Mouse (Mus musculus): ENCODE data around the gene Zfp1. TPM values are rescaled to one million over a fixed set of nuclear protein-coding genes. Genes with fewer than 3 reads are reported as not detected.

Gene Zfp1
- polyA plus RNA-seq, 1 experiment from 2014 or later, result 27.5 TPM

- no peaks in the 10 kb centered on the region for H3K9me3 ChIP-seq
- no peak overlapping the region for H3K27ac ChIP-seq
- no peak for ATAC-seq (ENCODE audit: low FRiP score, low read depth)
- 74% methylated on average over 11 of the region's 11 CpGs for WGBS
- no peaks in the 10 kb centered on the region for H3K4me1 ChIP-seq
- H3K4me3 ChIP-seq, result no peak overlapping the region
- H3K36me3 ChIP-seq, result no peaks in the 10 kb centered on the region
- 0 out of 2 replicates have a peak, but pooled peaks cover 3% of the 10 kb centered on the region for H3K27me3 ChIP-seq
- H3K9ac ChIP-seq, result no peak overlapping the region
- H3K4me2 ChIP-seq (replicated peaks), result no peak overlapping the region
Observed at GRCm38 (mm10) chr8:111681153-111681552, 38.0 kb downstream of the Zfp1 start.

- Histone ChIP-seq H3K27me3 (0 out of 2 replicates have a peak, but pooled peaks cover 3% of the 10 kb centered on the region), H3K4me3 (no peak overlapping the region)
Observed at GRCm38 (mm10) chr8:111682521-111682920, 39.3 kb downstream of the Zfp1 start.

GRCm38 (mm10) chr8:111686881-111687280, 43.7 kb downstream of the Zfp1 start:
- Histone ChIP-seq H3K4me2 (replicated peaks) (no peak overlapping the region), H3K27me3 (no peaks in the 10 kb centered on the region), H3K36me3 (no peaks in the 10 kb centered on the region), H3K9me3 (no peaks in the 10 kb centered on the region), H3K9ac (no peak overlapping the region), H3K27ac (no peak overlapping the region), H3K4me3 (no peak overlapping the region), H3K4me1 (no peaks in the 10 kb centered on the region)
- no peak for ATAC-seq (ENCODE audit: low FRiP score, low read depth)
- 79% methylated on average over 13 of the region's 13 CpGs for WGBS

More at GRCm38 (mm10) chr8:111682521-111682920, 39.3 kb downstream of the Zfp1 start:
- Histone ChIP-seq H3K4me2 (replicated peaks) (no peak overlapping the region), H3K4me1 (no peaks in the 10 kb centered on the region), H3K9ac (no peak overlapping the region), H3K9me3 (no peaks in the 10 kb centered on the region), H3K27ac (no peak overlapping the region), H3K36me3 (no peaks in the 10 kb centered on the region)
- ATAC-seq (ENCODE audit: low FRiP score, low read depth), result no peak
- 21% methylated on average over 9 of the region's 9 CpGs for WGBS

GRCm38 (mm10) chr8:111690960-111691445, 47.8 kb downstream of the Zfp1 start, which contains the start of gene Ctrb1:
Ctrb1 (minus strand) TSS chr8:111691010.
- 78% methylated on average over 2 of the region's 2 CpGs for WGBS

GRCm38 (mm10) chr8:111693261-111693741, 50.1 kb downstream of the Zfp1 start:
- Histone ChIP-seq H3K36me3 (no peaks in the 10 kb centered on the region), H3K27ac (no peak overlapping the region; the same call in 1 of the 2 replicates), H3K4me3 (no peak overlapping the region), H3K4me1 (no peaks in the 10 kb centered on the region), H3K9me3 (no peaks in the 10 kb centered on the region), H3K9ac (no peak overlapping the region), H3K27me3 (no peaks in the 10 kb centered on the region), H3K4me2 (replicated peaks) (no peak overlapping the region)
- WGBS, result 34% methylated on average over 6 of the region's 6 CpGs
- ATAC-seq (ENCODE audit: low FRiP score, low read depth), result peak; percentile 80

More at GRCm38 (mm10) chr8:111690960-111691445, 47.8 kb downstream of the Zfp1 start, which contains the start of gene Ctrb1:
- no peak within 1 kb of the TSS for H3K9ac ChIP-seq
- H3K4me3 ChIP-seq, result no peak within 1 kb of the TSS
- H3K27ac ChIP-seq, result no peak within 1 kb of the TSS
- H3K36me3 ChIP-seq, result no peaks in the 10 kb centered on the region
- H3K4me2 ChIP-seq (replicated peaks), result no peak within 1 kb of the TSS
- no peaks in the 10 kb centered on the region for H3K27me3 ChIP-seq
- H3K4me1 ChIP-seq, result no peaks in the 10 kb centered on the region
- no peak for ATAC-seq (ENCODE audit: low FRiP score, low read depth)
- H3K9me3 ChIP-seq, result no peaks in the 10 kb centered on the region

- WGBS, result 63% methylated on average over 7 of the region's 7 CpGs
- Histone ChIP-seq H3K27ac (no peak overlapping the region), H3K4me3 (no peak overlapping the region), H3K4me2 (replicated peaks) (no peak overlapping the region), H3K9me3 (no peaks in the 10 kb centered on the region), H3K36me3 (no peaks in the 10 kb centered on the region), H3K27me3 (no peaks in the 10 kb centered on the region), H3K9ac (no peak overlapping the region), H3K4me1 (no peaks in the 10 kb centered on the region)
- no peak for ATAC-seq (ENCODE audit: low FRiP score, low read depth)
Observed at GRCm38 (mm10) chr8:111695441-111695840, 52.2 kb downstream of the Zfp1 start.

GRCm38 (mm10) chr8:111697655-111698054, 54.5 kb downstream of the Zfp1 start:
- Histone ChIP-seq H3K27me3 (no peaks in the 10 kb centered on the region), H3K4me1 (no peaks in the 10 kb centered on the region), H3K9ac (no peak overlapping the region), H3K9me3 (no peaks in the 10 kb centered on the region), H3K4me3 (no peak overlapping the region), H3K36me3 (no peaks in the 10 kb centered on the region), H3K4me2 (replicated peaks) (no peak overlapping the region), H3K27ac (no peak overlapping the region)
- no peak for ATAC-seq (ENCODE audit: low FRiP score, low read depth)
- WGBS, result 81% methylated on average over 10 of the region's 10 CpGs

- Histone ChIP-seq H3K9me3 (no peaks in the 10 kb centered on the region), H3K36me3 (no peaks in the 10 kb centered on the region), H3K27me3 (no peaks in the 10 kb centered on the region), H3K4me3 (no peak overlapping the region), H3K4me1 (no peaks in the 10 kb centered on the region), H3K27ac (no peak overlapping the region), H3K4me2 (replicated peaks) (no peak overlapping the region), H3K9ac (no peak overlapping the region)
- ATAC-seq (ENCODE audit: low FRiP score, low read depth), result no peak
- WGBS, result 0% methylated on average over 1 of the region's 1 CpGs
Observed at GRCm38 (mm10) chr8:111699035-111699434, 55.8 kb downstream of the Zfp1 start.

- no peaks in the 10 kb centered on the region for H3K27me3 ChIP-seq
- no peaks in the 10 kb centered on the region for H3K36me3 ChIP-seq
- H3K4me3 ChIP-seq, result no peak overlapping the region
- H3K4me2 ChIP-seq (replicated peaks), result no peak overlapping the region
- no peaks in the 10 kb centered on the region for H3K4me1 ChIP-seq
- H3K9me3 ChIP-seq, result no peaks in the 10 kb centered on the region
- ATAC-seq (ENCODE audit: low FRiP score, low read depth), result no peak
- WGBS, result 86% methylated on average over 3 of the region's 3 CpGs
- no peak overlapping the region for H3K9ac ChIP-seq
- H3K27ac ChIP-seq, result no peak overlapping the region
Observed at GRCm38 (mm10) chr8:111700201-111700600, 57.0 kb downstream of the Zfp1 start.

- 86% methylated on average over 5 of the region's 5 CpGs for WGBS
- Histone ChIP-seq H3K27ac (no peak overlapping the region), H3K27me3 (no peaks in the 10 kb centered on the region), H3K4me1 (no peaks in the 10 kb centered on the region), H3K4me3 (no peak overlapping the region), H3K36me3 (no peaks in the 10 kb centered on the region), H3K4me2 (replicated peaks) (no peak overlapping the region), H3K9me3 (no peaks in the 10 kb centered on the region), H3K9ac (no peak overlapping the region)
- no peak for ATAC-seq (ENCODE audit: low FRiP score, low read depth)
Observed at GRCm38 (mm10) chr8:111700740-111701139, 57.5 kb downstream of the Zfp1 start.

GRCm38 (mm10) chr8:111701380-111701779, 58.2 kb downstream of the Zfp1 start:
- 80% methylated on average over 9 of the region's 9 CpGs for WGBS
- H3K4me2 ChIP-seq (replicated peaks), result no peak overlapping the region
- no peaks in the 10 kb centered on the region for H3K9me3 ChIP-seq
- no peaks in the 10 kb centered on the region for H3K36me3 ChIP-seq
- no peak overlapping the region for H3K9ac ChIP-seq
- H3K27me3 ChIP-seq, result no peaks in the 10 kb centered on the region
- no peak for ATAC-seq (ENCODE audit: low FRiP score, low read depth)
- no peak overlapping the region for H3K4me3 ChIP-seq
- H3K4me1 ChIP-seq, result no peaks in the 10 kb centered on the region
- H3K27ac ChIP-seq, result no peak overlapping the region

- no peaks in the 10 kb centered on the region for H3K4me1 ChIP-seq
- H3K27ac ChIP-seq, result no peak overlapping the region
- 91% methylated on average over 12 of the region's 12 CpGs for WGBS
- H3K36me3 ChIP-seq, result peaks cover 15% of the 10 kb centered on the region; the same call in 1 of the 2 replicates
- no peaks in the 10 kb centered on the region for H3K9me3 ChIP-seq
- H3K9ac ChIP-seq, result no peak overlapping the region
- no peak overlapping the region for H3K4me2 ChIP-seq (replicated peaks)
- no peaks in the 10 kb centered on the region for H3K27me3 ChIP-seq
- no peak overlapping the region for H3K4me3 ChIP-seq
- no peak for ATAC-seq (ENCODE audit: low FRiP score, low read depth)
Observed at GRCm38 (mm10) chr8:111704585-111704984, 61.4 kb downstream of the Zfp1 start.

GRCm38 (mm10) chr8:111705222-111705621, 62.0 kb downstream of the Zfp1 start:
- WGBS, result 78% methylated on average over 3 of the region's 3 CpGs
- Histone ChIP-seq H3K27me3 (no peaks in the 10 kb centered on the region), H3K9ac (no peak overlapping the region), H3K27ac (no peak overlapping the region), H3K4me3 (no peak overlapping the region), H3K4me1 (no peaks in the 10 kb centered on the region), H3K4me2 (replicated peaks) (no peak overlapping the region), H3K9me3 (no peaks in the 10 kb centered on the region), H3K36me3 (peaks cover 21% of the 10 kb centered on the region)
- no peak for ATAC-seq (ENCODE audit: low FRiP score, low read depth)

Data from limb, embryonic 13.5 days (tissue).